Mouse (Mus musculus) small intestine, adult 2 months (tissue): ENCODE results near the gene Sept14.

Experiments
- CTCF ChIP-seq: fragments of 200-500 bp; IDR thresholded peaks from 2 replicates; pipeline ENCODE4 v1.5.1; 2012; ENCODE audit warnings: low read depth, mild to moderate bottlenecking, control low read depth, inconsistent platforms, low read length, moderate library complexity, mixed read lengths; ENCODE audit not compliant: insufficient replicate concordance, insufficient read length; ENCODE audit errors: extremely low read depth
- POLR2A ChIP-seq: fragments of 200-500 bp; IDR thresholded peaks from 2 replicates; pipeline ENCODE4 v1.6.1; 2012; ENCODE audit warnings: low read depth, mild to moderate bottlenecking, control low read depth, inconsistent platforms, low read length, moderate library complexity

- TF ChIP-seq CTCF (no peak), POLR2A (no peak)
Observed at GRCm38 (mm10) chr5:129742903-129743488, 34.7 kb upstream of the Sept14 start.
